ENCODE assay signal across 9 mouse cellular contexts in the genomic region with DNA sequence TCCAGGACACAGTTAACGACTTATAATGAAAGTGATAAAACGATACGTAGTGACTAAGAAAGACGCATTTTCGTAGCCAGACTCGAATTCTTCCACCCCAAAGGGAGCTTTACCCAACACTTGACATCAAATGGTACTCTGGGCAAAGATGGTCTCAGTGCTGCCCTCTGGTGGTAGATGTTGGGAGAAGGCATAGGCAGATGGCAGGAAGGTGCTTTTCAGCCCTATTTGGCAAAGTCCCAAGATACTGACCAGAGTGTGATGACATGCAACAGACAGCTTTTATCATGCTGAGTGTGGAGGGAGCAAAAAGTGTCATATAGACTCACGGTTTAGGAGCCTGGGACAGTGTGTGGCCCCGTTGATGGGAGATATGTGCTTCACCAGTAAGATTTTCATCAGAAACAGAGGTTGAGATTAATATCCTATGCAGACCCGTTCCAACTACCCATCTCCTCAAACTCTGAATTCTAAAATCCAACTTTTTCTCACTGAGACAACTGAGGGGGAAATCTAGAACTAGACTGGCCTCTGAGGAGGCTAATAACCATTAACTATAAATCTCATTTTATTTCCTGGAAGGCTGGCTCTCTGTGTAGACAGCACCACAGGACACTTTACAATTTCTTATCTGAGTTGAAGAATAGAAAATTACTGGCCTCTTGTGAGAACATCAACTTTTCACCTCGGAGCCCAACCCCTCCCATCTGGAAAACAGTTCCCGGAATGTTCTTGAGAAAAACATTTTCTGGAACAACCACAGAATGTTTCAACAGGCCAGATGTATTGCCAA. TPM values are rescaled to one million over a fixed set of nuclear protein-coding genes. Genes with fewer than 3 reads are reported as not detected.
DNase-seq lines count a peak whose midpoint lies in the region; ATAC-seq and TF ChIP-seq lines count a peak whose summit lies in the region.
"Had no signal": no experiment of that assay in that cellular context is flagged by ENCODE, and none has a peak within 500 bp of the region (broad histone marks: within the 10 kb centered on the region; RNA-seq: fewer than 3 reads in every experiment).

No protein-coding gene starts in this region.

- H3K36me3 ChIP-seq in MEL (ENCODE audit: control insufficient read depth in 1 of 2, insufficient read depth in 2 of 2, low read length in 2 of 2), result peaks cover 0 to 26% of the 10 kb centered on the region in 2 experiments; a peak in 2 of 4 replicates
- no peaks in the 10 kb centered on the region for H3K36me3 ChIP-seq in midbrain, postnatal 0 days (ENCODE audit: insufficient read depth, low read length)

- TF ChIP-seq EP300 in MEL (IDR thresholded peaks at IDR 0.05; ENCODE audit: low read depth in 1 of 2, low read length in 2 of 2), result no peak

- H3K4me2 ChIP-seq in midbrain, postnatal 0 days (ENCODE audit: low read depth, low read length, poor library complexity, severe bottlenecking), result no peak overlapping the region

- DNase-seq in layer of hippocampus, adult 2 months (ENCODE audit: low spot score in 2 of 2), result peak; percentile 45 to 51
- no peak for DNase-seq in layer of hippocampus, adult 9-10 months (ENCODE audit: low spot score)
- peak; percentile 85 for DNase-seq in MEL (ENCODE audit: low read depth, low spot score)
- DNase-seq in c-Kit-positive CD71-negative TER-119-negative erythroid progenitor cells, embryonic 14.5 days (ENCODE audit: low read depth), result peak; percentile 45
- DNase-seq in fibroblast of lung, adult 2 months (ENCODE audit: low read depth), result peak; percentile 2
- peak; percentile 46 to 76 for DNase-seq in kidney, postnatal 36 days
- DNase-seq in midbrain, postnatal 0 days (ENCODE audit: low spot score), result peak; percentile 71
- peak; percentile 70 for DNase-seq in testis, postnatal 10 days (ENCODE audit: low spot score)

- H3K27ac ChIP-seq in layer of hippocampus, adult 2 months, result peak overlapping the region; percentile 64; the same call in 1 of the 2 replicates
- no peak overlapping the region for H3K27ac ChIP-seq in MEL (ENCODE audit: control insufficient read depth, low read depth, low read length)
- H3K27ac ChIP-seq in midbrain, postnatal 0 days (ENCODE audit: low read depth, low read length), result no peak overlapping the region

- peak; percentile 66 for TF ChIP-seq RAD21 in MEL (IDR thresholded peaks at IDR 0.05; ENCODE audit: low read depth, low read length)

- H3K27me3 ChIP-seq in MEL (ENCODE audit: control insufficient read depth in 1 of 2, insufficient read depth in 2 of 2, low read length in 2 of 2), result no peaks in the 10 kb centered on the region
- no peaks in the 10 kb centered on the region for H3K27me3 ChIP-seq in midbrain, postnatal 0 days (ENCODE audit: insufficient read depth, low read length)

- peak; percentile 89 for TF ChIP-seq CTCF in layer of hippocampus, adult 2 months (conservative IDR thresholded peaks at IDR 0.05)
- peak; percentile 84 to 91 (median 88) for TF ChIP-seq CTCF in MEL (IDR thresholded peaks at IDR 0.05 in 2 of 3, conservative IDR thresholded peaks at IDR 0.05 in 1 of 3; ENCODE audit: control insufficient read depth in 1 of 3, insufficient read depth in 1 of 3, low read depth in 2 of 3, low read length in 3 of 3, poor library complexity in 1 of 3, severe bottlenecking in 1 of 3)
- peak; percentile 80 for TF ChIP-seq CTCF in midbrain, postnatal 0 days (IDR thresholded peaks at IDR 0.05)

- peak overlapping the region; percentile 3; the same call in 1 of the 2 replicates for H3K9ac ChIP-seq in MEL (ENCODE audit: control insufficient read depth, low read depth, low read length, poor library complexity, severe bottlenecking)
- H3K9ac ChIP-seq in midbrain, postnatal 0 days (replicated peaks; ENCODE audit: low read length, poor library complexity, severe bottlenecking), result no peak overlapping the region

- 77% methylated on average over 11 of the region's 11 CpGs for WGBS in midbrain, postnatal 0 days

- H3K79me2 ChIP-seq in MEL (ENCODE audit: control insufficient read depth, insufficient read depth, low read length, poor library complexity), result no peaks in the 10 kb centered on the region

- TF ChIP-seq POLR2A in MEL (IDR thresholded peaks at IDR 0.05; ENCODE audit: control insufficient read depth in 1 of 2, insufficient read depth in 1 of 2, low read depth in 1 of 2, low read length in 2 of 2, poor library complexity in 1 of 2), result no peak

- no peaks in the 10 kb centered on the region for H3K9me3 ChIP-seq in MEL (replicated peaks; ENCODE audit: insufficient read depth, low read length)
- H3K9me3 ChIP-seq in midbrain, postnatal 0 days (ENCODE audit: low read length), result no peaks in the 10 kb centered on the region

- H3K4me3 ChIP-seq in layer of hippocampus, adult 2 months, result no peak overlapping the region
- H3K4me3 ChIP-seq in MEL (ENCODE audit: control insufficient read depth in 1 of 2, insufficient read depth in 1 of 2, low read depth in 2 of 2, low read length in 2 of 2), result peak overlapping the region; percentile 35 to 49
- H3K4me3 ChIP-seq in midbrain, postnatal 0 days (ENCODE audit: low read depth, low read length), result no peak overlapping the region
- H3K4me3 ChIP-seq: megakaryocyte, embryonic 14.5 days had no signal

- H3K4me1 ChIP-seq in MEL (ENCODE audit: control insufficient read depth in 1 of 2, insufficient read depth in 2 of 2, low read length in 2 of 2), result peaks cover 21 to 26% of the 10 kb centered on the region in 2 experiments
- no peaks in the 10 kb centered on the region for H3K4me1 ChIP-seq in midbrain, postnatal 0 days (ENCODE audit: insufficient read depth, low read length)

- ATAC-seq in midbrain, postnatal 0 days (ENCODE audit: low FRiP score), result no peak

TF ChIP-seq in MEL, 35 proteins besides CTCF, POLR2A, EP300 and RAD21:
- TF ChIP-seq POLR2AphosphoS2 (IDR thresholded peaks at IDR 0.05; ENCODE audit: low read length) (no peak), MEF2A (IDR thresholded peaks at IDR 0.05; ENCODE audit: extremely low read depth, insufficient replicate concordance, low read depth, low read length, poor library complexity, severe bottlenecking) (no peak), MXI1 (IDR thresholded peaks at IDR 0.05; ENCODE audit: low read depth, low read length) (peak; percentile 37; the same call in 1 of the 2 replicates), NELFE (IDR thresholded peaks at IDR 0.05; ENCODE audit: low read depth, low read length) (no peak), ZC3H11A (IDR thresholded peaks at IDR 0.05; ENCODE audit: low read depth, low read length) (peak; percentile 75), POLR2AphosphoS5 (IDR thresholded peaks at IDR 0.05; ENCODE audit: borderline replicate concordance, low read depth, low read length) (no peak), NRF1 (IDR thresholded peaks at IDR 0.05; ENCODE audit: insufficient read depth, low read depth, low read length, poor library complexity, severe bottlenecking) (no peak), HCFC1 (IDR thresholded peaks at IDR 0.05; ENCODE audit: low read depth, low read length) (no peak), TBP (IDR thresholded peaks at IDR 0.05; ENCODE audit: low read depth, low read length) (no peak; the same call in 1 of the 2 replicates), MAFK (IDR thresholded peaks at IDR 0.05; ENCODE audit: borderline replicate concordance, low read depth, low read length) (no peak), RCOR1 (IDR thresholded peaks at IDR 0.05; ENCODE audit: low read depth, low read length) (no peak), SMC3 (IDR thresholded peaks at IDR 0.05; ENCODE audit: low read depth, low read length) (peak; percentile 90), BHLHE40 (IDR thresholded peaks at IDR 0.05; ENCODE audit: borderline replicate concordance, low read depth, low read length) (no peak), TAL1 (IDR thresholded peaks at IDR 0.05; ENCODE audit: low read length) (no peak), ELF1 (IDR thresholded peaks at IDR 0.05; ENCODE audit: low read depth, low read length) (no peak), GATA1 (IDR thresholded peaks at IDR 0.05; ENCODE audit: low read depth, low read length) (peak; percentile 27; the same call in 1 of the 2 replicates), MAZ (IDR thresholded peaks at IDR 0.05; ENCODE audit: low read depth, low read length) (peak; percentile 66; the same call in 1 of the 2 replicates), SIN3A (IDR thresholded peaks at IDR 0.05; ENCODE audit: low read length) (no peak; the same call in 1 of the 2 replicates), CHD2 (IDR thresholded peaks at IDR 0.05; ENCODE audit: low read length) (no peak), MYC (IDR thresholded peaks at IDR 0.05; ENCODE audit: low read depth, low read length) (0 out of 2 replicates have a peak, but pooled peaks have one; percentile 27), MYB (IDR thresholded peaks at IDR 0.05; ENCODE audit: low read depth, low read length) (no peak), ZKSCAN1 (IDR thresholded peaks at IDR 0.05; ENCODE audit: low read depth, low read length) (no peak), CHD1 (IDR thresholded peaks at IDR 0.05; ENCODE audit: low read depth, low read length) (no peak), MAX (IDR thresholded peaks at IDR 0.05; ENCODE audit: low read length) (no peak), ETS1 (IDR thresholded peaks at IDR 0.05; ENCODE audit: low read depth, low read length) (0 out of 2 replicates have a peak, but pooled peaks have one; percentile 11), KAT2A (conservative IDR thresholded peaks at IDR 0.05; ENCODE audit: low read depth, low read length) (no peak), TCF12 (IDR thresholded peaks at IDR 0.05; ENCODE audit: low read depth, low read length) (no peak), ZNF384 (IDR thresholded peaks at IDR 0.05; ENCODE audit: low read depth, low read length) (0 out of 2 replicates have a peak, but pooled peaks have one; percentile 8), UBTF (IDR thresholded peaks at IDR 0.05; ENCODE audit: borderline replicate concordance, insufficient read depth, low read depth, low read length) (no peak), USF2 (IDR thresholded peaks at IDR 0.05; ENCODE audit: borderline replicate concordance in 1 of 2, insufficient read depth in 1 of 2, low read depth in 1 of 2, low read length in 2 of 2) (no peak)

RNA-seq across cellular contexts. Expression of a gene that starts 23.5 kb away (rescaled TPM):
- 100 to 1,000 TPM; 125 to 133 TPM for total RNA-seq in layer of hippocampus, adult 2 months (2021)
- not detected in 2 replicates for total RNA-seq in MEL (2012; rRNA removed)
- not detected for polyA plus RNA-seq in MEL (2012; ENCODE audit: insufficient read depth in 1 of 2, insufficient read length in 2 of 2, low read depth in 1 of 2, low replicate concordance in 2 of 2, missing spikeins in 1 of 2)
- total RNA-seq in midbrain, postnatal 0 days (2014; rRNA removed), result 14.9 and 19.6 TPM in 2 replicates
- 17.3 and 18.1 TPM in 2 replicates for polyA plus RNA-seq in midbrain, postnatal 0 days (2015; fragmentation: Nextera tagmentation; extraction: Ambion mirVana)

Comparison
In these comparisons a context has a peak if more than half of its experiments do, and no peak if none do; other contexts are left out.
1. H3K4me3 ChIP-seq: peak in MEL (2 of 2); none in layer of hippocampus, adult 2 months (single experiment) and midbrain, postnatal 0 days (single experiment).
2. RNA of a gene that starts 23.5 kb away (total RNA-seq): 125 to 133 TPM in layer of hippocampus, adult 2 months and 14.9 to 19.6 TPM in midbrain, postnatal 0 days; not detected in MEL; every median in the first group is over 10 times any median in the second.
3. Peak in every context shown above with its lines, with median percentiles within 50 percentile points of each other: CTCF ChIP-seq.